Mouse (Mus musculus): ENCODE measurements around the gene Trim65.

DNA sequence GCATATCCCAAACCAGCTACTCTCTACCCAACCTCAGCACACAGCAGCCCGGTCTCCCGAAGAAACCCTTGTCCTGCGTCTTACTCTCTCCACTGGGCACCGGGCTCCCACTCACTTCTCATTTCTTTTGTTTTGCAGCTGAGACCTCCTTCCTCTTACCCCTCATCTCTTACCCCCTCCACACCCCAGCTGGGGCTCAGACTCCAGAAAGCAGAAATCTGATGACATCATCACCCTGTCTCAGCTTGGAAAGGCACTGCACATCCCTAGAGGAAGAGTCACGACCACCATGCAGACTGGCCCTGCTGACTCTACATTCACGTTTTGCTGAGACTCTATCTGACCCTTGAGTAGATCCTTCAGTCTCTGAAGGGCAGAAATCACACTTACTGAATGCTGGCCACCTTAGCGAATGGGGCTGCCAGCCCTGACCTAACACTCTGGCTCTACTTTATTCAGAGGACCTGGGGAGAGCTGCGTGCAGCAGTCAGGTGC is 888 bp downstream of the Trim65 start:
- TF ChIP-seq CTCF (IDR thresholded peaks at IDR 0.05) (no peak), EP300 (IDR thresholded peaks at IDR 0.05) (no peak)
